Mouse (Mus musculus): ENCODE data around the gene Armc5.

GRCm38 (mm10) chr7:128220936-128221335, 16.2 kb upstream of the Armc5 start:
- no peak for TF ChIP-seq CTCF (conservative IDR thresholded peaks at IDR 0.05; ENCODE audit: low read length)
- TF ChIP-seq NANOG (IDR thresholded peaks at IDR 0.05; ENCODE audit: borderline replicate concordance, low read length): no peak
